Mouse (Mus musculus) thymus, adult 2 months (tissue): ENCODE measurements around the gene Rad50. TPM values are rescaled to one million over a fixed set of nuclear protein-coding genes. Genes with fewer than 3 reads are reported as not detected.

ENCODE experiments used
- DNase-seq: peaks from one replicate; pipeline ENCODE4 v3.0.0; 2021
- H3K27ac ChIP-seq: fragments of 200-500 bp; 2 replicates; pipeline ENCODE4 v1.5.1; 2012; ENCODE audit warnings: low read length, control low read depth; ENCODE audit not compliant: control insufficient read depth, insufficient read depth
- H3K27me3 ChIP-seq: fragments of 200-500 bp; 2 replicates; pipeline ENCODE4 v1.6.1; 2012; ENCODE audit warnings: mild to moderate bottlenecking, low read length, moderate library complexity, mixed read lengths; ENCODE audit not compliant: control insufficient read depth, insufficient read depth
- H3K36me3 ChIP-seq: fragments of 200-500 bp; 2 replicates; pipeline ENCODE4 v1.6.1; 2012; ENCODE audit warnings: mild to moderate bottlenecking, low read length, moderate library complexity; ENCODE audit not compliant: control insufficient read depth, insufficient read depth
- H3K4me1 ChIP-seq: fragments of 200-500 bp; replicated peaks from 2 replicates; pipeline ENCODE4 v1.6.1; 2012; ENCODE audit warnings: low read length; ENCODE audit not compliant: control insufficient read depth, insufficient read depth
- H3K4me3 ChIP-seq: fragments of 200-500 bp; 2 replicates; pipeline ENCODE4 v1.5.1; 2012; ENCODE audit warnings: mild to moderate bottlenecking, low read length, control low read depth, moderate library complexity; ENCODE audit not compliant: control insufficient read depth, insufficient read depth
- CTCF ChIP-seq: fragments of 200-500 bp; IDR thresholded peaks from 2 replicates; pipeline ENCODE4 v1.5.1; 2012; ENCODE audit warnings: mild to moderate bottlenecking, control low read depth, low read length, moderate library complexity, borderline replicate concordance; ENCODE audit not compliant: control insufficient read depth, poor library complexity, insufficient read depth; ENCODE audit errors: extremely low read depth
- POLR2A ChIP-seq: fragments of 200-500 bp; IDR thresholded peaks from 2 replicates; pipeline ENCODE4 v1.6.1; 2012; ENCODE audit warnings: mild to moderate bottlenecking, low read length, control low read depth, moderate library complexity; ENCODE audit not compliant: control insufficient read depth, poor library complexity, insufficient read depth; ENCODE audit errors: extremely low read depth
- WGBS: fragments of 180-500 bp; shearing (Covaris S2); methylation state at CpG from one replicate; pipeline ENCODE4 v1.1.7; 2018; 5-methylcytosine and 5-hydroxymethylcytosine counted together
- polyA plus RNA-seq: library from polyadenylated mRNA; depleted of rRNA; stranded (reverse); fragments of >200 nt; gene quantifications from 2 replicates; pipeline ENCODE4 v1.2.3, GENCODE M21; 2012

Gene Rad50
- polyA plus RNA-seq, 1 experiment = 8.3 TPM

DNA sequence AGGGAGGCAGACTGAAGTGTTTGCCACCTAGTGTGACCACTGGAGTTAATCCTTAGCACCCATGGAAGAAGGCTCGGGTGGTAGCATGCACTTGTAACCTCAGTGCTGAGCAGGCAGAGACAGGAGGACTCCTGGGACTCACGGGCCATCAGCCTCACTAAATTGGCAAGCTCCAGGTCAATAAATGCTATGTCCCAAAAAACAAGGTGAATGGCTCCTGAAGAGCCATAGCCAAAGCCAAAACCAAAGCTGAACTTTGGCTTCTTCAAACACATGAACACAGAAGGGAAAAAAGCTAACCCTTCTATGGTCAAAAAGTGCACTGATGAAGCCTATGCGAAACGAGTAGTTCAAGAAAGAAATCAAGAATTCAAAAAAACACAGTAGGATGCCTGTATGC lies 7.8 kb downstream of the Rad50 start:
- WGBS = 96% methylated on average over 4 of the region's 4 CpGs
- H3K36me3 ChIP-seq = peaks cover 27% of the 10 kb centered on the region
- TF ChIP-seq CTCF = no peak
- TF ChIP-seq POLR2A = no peak
- H3K27ac ChIP-seq = no peak overlapping the region
- no peak for DNase-seq
- no peak overlapping the region for H3K4me3 ChIP-seq
- no peaks in the 10 kb centered on the region for H3K4me1 ChIP-seq
- H3K27me3 ChIP-seq = no peaks in the 10 kb centered on the region

DNA sequence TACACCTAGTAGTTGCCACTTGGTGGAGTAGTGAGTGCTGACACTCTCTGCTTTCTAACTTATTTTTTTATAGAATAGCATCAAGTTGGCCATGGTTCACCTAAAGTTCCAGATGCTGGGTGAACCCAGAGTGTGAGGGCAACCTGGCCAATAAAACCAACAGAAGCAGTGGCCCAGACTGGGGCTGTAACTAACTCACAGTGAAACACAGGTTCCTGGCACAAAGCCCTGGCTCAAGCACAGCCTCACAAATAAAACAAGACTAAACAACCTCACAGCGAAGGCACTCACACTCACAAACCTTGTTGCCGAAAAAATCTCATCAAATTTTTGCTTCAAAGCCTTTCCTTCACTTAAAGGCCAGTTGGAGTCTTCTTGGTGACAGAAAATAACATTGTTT lies 8.6 kb downstream of the Rad50 start:
- H3K4me1 ChIP-seq = no peaks in the 10 kb centered on the region
- no peak overlapping the region for H3K4me3 ChIP-seq
- WGBS = 95% methylated on average over 2 of the region's 2 CpGs
- no peak overlapping the region for H3K27ac ChIP-seq
- H3K27me3 ChIP-seq = no peaks in the 10 kb centered on the region
- DNase-seq = no peak
- TF ChIP-seq CTCF (no peak), POLR2A (no peak)
- H3K36me3 ChIP-seq = peaks cover 32% of the 10 kb centered on the region

DNA sequence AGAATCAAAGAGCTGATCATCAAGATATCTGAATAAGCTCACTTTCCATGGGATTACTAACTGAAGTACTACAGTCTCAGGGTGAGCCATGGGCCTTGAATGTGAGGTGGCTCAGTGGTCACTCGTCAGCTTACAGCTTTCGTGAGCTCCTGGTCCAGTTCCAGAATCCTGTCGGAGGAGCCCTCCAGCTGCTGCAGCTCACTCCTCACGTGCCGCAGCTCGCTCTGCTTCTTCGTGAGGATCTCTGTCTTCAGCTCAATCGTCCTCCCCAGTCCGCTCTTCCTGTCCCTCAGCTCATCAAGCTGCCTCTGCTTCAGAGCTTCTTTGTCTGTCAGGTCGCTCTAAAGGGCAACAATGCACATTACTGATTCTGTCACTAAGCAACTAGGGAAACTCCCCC lies 15.1 kb downstream of the Rad50 start:
- Histone ChIP-seq H3K36me3 (peaks cover 49% of the 10 kb centered on the region), H3K4me3 (no peak overlapping the region), H3K4me1 (no peaks in the 10 kb centered on the region), H3K27me3 (no peaks in the 10 kb centered on the region), H3K27ac (no peak overlapping the region)
- no peak for DNase-seq
- TF ChIP-seq CTCF (no peak), POLR2A (no peak)
- WGBS = 94% methylated on average over 10 of the region's 10 CpGs

DNA sequence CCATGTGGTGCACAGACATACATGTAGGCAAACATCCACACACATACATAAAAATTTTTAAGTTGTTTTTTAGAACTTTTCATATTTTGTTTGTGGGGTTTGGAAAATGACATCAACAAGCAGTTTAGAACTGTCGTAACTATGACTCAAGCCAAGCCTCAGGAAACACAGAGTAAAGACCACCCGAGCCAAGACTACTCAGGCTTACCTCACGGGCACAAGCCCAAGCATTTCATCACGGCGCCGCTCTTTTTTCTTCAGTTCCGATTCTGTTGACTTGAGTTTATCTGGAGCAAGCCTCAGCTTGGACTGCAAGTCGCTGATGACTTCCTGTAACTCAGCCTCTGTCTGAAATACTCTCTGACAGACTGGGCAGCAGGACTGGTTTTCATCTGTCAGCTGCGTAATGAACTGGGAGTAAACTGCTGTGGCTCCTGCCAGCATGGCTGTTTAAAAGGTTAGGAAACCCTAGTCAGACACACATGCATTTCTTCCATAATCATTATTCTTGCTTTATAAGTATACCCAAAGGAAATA lies 24.1 kb downstream of the Rad50 start:
- 94% methylated on average over 9 of the region's 9 CpGs for WGBS
- TF ChIP-seq CTCF (no peak), POLR2A (no peak)
- Histone ChIP-seq H3K27ac (no peak overlapping the region), H3K36me3 (peaks cover 45% of the 10 kb centered on the region), H3K4me1 (no peaks in the 10 kb centered on the region), H3K27me3 (no peaks in the 10 kb centered on the region), H3K4me3 (no peak overlapping the region)
- DNase-seq = no peak

DNA sequence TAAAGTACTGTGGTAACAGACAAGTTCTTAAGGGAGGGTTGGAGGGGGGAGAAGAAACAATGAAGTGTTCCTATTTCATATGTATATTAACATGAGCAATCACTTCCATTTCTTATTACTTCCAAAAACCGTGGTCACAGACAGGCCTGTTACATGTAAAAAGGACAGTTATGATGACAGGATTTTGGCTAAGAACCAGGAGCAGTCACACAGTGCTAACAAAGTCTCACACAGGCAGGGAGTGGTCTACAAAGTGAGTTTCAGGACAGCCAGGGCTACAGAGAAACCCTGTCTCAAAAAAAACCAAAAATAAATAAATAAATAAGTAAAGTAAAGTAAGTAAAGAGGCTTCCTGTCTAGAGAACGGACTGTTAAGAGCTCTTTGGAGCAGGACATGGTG lies 24.9 kb downstream of the Rad50 start:
- Histone ChIP-seq H3K4me3 (no peak overlapping the region), H3K4me1 (no peaks in the 10 kb centered on the region), H3K27ac (no peak overlapping the region), H3K27me3 (no peaks in the 10 kb centered on the region), H3K36me3 (peaks cover 43% of the 10 kb centered on the region)
- no peak for DNase-seq
- 96% methylated on average over 2 of the region's 2 CpGs for WGBS
- no peak for TF ChIP-seq POLR2A
- no peak for TF ChIP-seq CTCF

DNA sequence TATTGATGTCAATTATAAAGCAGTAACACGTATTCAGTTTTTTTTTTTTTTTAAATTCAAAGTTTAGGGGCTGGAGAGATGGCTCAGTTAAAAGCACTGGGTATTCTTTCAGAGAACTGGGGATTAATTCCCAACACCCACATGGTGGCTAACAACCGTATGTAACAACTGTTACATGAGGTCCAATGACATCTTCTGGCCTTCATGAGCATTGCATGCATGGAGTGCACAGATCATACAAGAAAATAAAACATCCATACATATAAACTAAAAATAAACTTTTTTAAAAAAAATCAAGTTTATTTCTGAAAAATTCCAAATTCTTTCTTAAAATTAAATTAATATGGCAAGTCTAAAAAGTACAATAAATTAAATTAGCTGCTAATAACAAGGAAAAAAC lies 25.4 kb downstream of the Rad50 start:
- TF ChIP-seq POLR2A = no peak
- TF ChIP-seq CTCF = no peak
- H3K36me3 ChIP-seq = peaks cover 43% of the 10 kb centered on the region
- 100% methylated on average over 2 of the region's 2 CpGs for WGBS
- H3K4me3 ChIP-seq = no peak overlapping the region
- H3K27ac ChIP-seq = no peak overlapping the region
- H3K4me1 ChIP-seq = no peaks in the 10 kb centered on the region
- H3K27me3 ChIP-seq = no peaks in the 10 kb centered on the region
- no peak for DNase-seq

DNA sequence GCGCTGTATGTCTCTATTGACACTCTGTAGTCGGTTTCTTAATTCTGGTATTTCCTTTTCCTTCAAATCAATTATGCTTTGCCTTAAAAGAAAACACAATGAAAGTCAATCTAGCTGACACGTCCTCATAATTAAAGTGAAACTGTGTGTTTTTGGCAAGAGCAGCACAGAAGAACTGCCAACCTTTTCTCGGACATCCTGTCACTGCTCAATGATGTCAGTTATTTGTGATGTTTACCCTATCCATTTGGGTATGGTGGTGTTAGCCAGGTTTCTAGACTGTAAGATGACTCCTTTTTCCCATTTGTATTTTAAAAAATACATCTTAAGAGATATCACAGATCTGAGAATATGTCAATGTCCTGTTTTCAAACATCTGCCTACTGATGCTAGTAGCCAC lies 27.0 kb downstream of the Rad50 start:
- Histone ChIP-seq H3K27ac (no peak overlapping the region), H3K4me3 (no peak overlapping the region), H3K36me3 (peaks cover 40% of the 10 kb centered on the region), H3K4me1 (no peaks in the 10 kb centered on the region), H3K27me3 (no peaks in the 10 kb centered on the region)
- DNase-seq = no peak
- TF ChIP-seq CTCF (no peak), POLR2A (no peak)
- 93% methylated on average over 4 of the region's 4 CpGs for WGBS
